Mouse (Mus musculus): ENCODE measurements around the gene Gabbr2.

The Gabbr2 gene

GRCm38 (mm10) chr4:46759838-46760237 lies 231.8 kb downstream of the Gabbr2 start:
- WGBS: 30% methylated on average over 1 of the region's 1 CpGs

DNA sequence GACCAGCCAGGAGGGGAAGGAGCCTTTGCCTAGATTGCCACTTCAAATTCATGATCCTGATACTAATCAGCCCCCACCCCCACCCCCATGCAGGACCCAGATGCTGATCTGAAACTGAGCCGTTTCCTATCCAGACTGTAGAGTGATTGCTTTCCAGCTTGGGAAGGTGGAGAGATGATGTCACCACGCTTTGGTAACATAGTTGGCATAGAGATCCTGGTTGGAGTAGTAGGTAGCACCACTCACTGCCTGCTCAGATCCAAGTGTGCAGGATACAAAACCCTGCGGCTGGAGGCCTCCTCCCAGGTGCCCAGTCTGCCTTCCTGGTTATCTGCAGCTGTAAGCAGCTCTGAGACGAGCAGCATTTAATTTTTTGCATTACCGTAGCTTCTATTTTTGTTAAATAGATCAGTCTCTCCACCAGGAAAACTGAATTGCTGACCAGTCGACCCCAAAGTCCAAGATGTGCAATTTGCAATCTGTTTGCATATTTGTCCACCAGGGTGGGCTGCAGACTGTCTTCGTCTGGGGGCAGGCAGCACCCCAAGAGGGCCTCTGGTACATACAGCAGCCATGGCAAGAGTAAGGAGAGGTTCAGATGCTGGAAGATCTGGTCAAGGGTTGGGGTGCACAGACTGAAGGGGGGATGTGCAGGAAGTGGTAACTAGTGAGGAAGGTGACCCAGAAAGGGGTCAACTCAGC lies 233.2 kb downstream of the Gabbr2 start:
- WGBS: 35% methylated on average over 7 of the region's 7 CpGs

DNA sequence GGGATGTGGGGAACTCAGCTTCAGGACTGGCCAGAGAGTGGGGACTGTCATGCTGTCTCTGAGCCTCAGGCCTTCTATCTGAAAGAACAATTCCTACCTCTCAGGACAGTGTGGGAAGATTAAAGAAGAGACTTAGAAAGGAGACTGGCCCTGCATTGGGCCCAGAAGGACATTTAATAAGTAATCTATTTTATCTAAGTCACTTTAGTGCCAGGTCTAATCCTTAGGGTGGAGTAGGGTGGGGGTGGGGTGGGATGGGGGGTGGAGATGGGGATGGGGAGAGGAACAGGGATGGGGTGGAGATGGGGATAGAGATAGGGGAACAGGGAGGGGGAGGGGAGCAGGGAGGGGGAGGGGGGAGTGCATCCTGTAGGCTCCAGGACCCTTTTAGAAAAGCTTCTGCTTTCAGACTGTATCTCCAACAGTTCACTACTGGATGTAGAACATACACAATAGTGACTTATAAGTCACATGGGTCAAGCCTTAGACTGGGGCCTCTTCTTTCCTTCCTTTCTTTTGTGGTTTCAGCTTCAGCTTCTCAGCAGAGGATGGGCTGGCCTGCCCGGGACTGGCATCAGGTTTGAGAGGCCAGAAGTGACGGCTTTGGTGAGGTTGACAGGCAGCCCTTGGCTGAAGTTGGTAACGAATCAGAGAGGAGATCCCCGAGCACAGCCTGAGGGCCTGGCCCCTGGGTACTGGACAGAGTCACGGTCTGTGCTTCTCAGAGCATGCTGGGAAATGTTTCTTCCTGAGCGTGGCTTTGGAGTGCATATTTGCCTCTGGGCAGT lies 237.1 kb downstream of the Gabbr2 start:
- 57% methylated on average over 6 of the region's 6 CpGs for WGBS

DNA sequence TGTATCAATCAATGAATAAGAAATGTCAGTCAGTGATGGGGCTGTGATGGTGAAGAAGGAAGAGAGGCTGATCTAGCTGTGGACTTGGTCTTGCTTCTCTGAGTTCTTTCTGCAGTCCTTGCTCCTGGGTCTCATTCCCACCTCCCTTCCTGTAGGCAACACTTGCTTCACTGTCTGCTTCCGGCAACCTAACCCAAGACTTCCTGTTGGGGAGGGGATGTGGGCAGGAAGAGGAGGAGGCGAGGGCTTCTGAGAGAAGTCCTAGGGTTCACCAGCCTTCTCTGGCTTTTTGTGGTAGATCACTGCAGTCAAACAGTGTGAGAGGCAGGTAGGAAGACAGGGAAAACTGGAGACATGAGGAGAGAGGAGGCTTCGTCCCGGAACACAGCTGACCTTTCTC lies 239.4 kb downstream of the Gabbr2 start:
- 64% methylated on average over 4 of the region's 4 CpGs for WGBS

DNA sequence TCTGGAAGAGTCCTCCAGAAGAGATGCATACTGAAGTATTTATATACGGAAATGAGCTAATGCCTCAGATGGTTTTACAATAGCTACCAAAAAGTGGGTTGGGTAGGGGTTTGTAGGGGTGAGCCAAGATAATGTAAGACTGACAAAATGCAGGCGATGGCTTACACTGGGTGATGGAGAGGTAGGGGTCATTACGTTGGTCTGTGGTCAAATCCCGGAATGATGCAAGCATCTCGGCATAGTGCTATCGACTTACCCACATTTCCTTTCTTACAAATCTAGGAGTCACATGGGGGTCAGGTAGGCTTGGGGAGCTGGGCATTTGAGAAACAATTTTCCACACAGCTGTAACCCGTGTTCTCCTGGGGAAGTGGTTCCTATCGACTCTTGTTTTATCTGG lies 242.7 kb downstream of the Gabbr2 start:
- 85% methylated on average over 8 of the region's 8 CpGs for WGBS

GRCm38 (mm10) chr4:46747007-46747746 lies 244.5 kb downstream of the Gabbr2 start:
- 33% methylated on average over 14 of the region's 14 CpGs for WGBS

DNA sequence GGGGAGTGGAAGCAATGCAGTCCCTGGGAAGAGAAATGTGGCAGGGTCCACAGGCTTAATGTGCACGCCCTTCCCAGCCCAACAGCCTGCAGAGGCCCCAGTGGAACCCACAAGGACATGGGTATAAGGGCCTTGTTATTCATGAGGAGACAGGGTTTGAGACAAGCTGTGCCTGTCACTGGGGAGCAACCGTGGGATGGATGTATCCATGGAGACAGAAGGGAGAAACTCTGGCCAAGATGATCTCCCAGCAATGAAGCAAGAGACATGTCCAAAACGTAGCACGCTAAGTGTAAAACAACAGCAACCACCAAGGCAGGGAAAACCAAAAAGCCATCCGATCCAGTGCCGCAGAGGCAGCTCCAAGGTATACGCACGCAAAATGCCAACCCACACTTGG lies 246.1 kb downstream of the Gabbr2 start:
- 58% methylated on average over 8 of the region's 8 CpGs for WGBS

GRCm38 (mm10) chr4:46744583-46745155 lies 247.0 kb downstream of the Gabbr2 start:
- WGBS: 58% methylated on average over 7 of the region's 7 CpGs

DNA sequence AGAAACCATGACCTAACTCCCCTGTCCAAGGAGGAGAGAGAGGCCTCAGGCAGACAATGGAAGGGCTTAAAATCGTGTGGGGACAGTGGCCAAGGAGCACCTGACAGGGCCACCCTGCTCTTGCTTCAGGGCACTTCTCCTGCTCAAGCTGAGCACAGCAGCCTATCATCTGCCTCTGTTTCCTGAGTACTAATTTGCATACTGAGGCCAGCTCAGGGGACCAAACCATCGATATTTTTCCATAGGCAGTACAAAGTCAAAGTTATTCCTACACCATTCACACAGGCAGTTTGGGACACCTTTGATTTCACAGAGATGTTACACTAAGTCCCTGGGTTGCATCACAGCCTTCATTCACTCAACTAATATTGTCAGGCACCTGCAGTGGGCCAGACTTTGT lies 249.1 kb downstream of the Gabbr2 start:
- WGBS: 27% methylated on average over 2 of the region's 2 CpGs

GRCm38 (mm10) chr4:46736910-46737511 lies 254.7 kb downstream of the Gabbr2 start:
- WGBS: 39% methylated on average over 9 of the region's 9 CpGs

DNA sequence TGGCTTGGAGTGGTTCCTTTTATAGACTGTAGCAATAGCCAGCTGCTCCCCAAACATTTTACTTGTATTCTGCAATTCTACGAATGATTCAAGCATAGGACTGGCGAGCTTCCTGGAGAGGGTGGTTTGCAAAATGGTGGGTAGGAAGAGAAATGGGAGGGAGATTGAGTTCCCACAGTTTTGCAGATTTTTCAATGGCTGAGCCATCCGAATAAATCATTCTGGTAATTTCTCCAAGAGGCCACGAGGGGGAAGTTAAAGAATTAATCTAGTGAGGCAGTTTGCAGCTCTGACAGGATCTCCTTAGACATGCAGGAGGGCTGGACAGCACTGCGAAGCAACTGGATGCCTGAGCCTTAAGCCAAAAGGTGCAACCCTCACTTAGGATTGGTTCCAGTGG lies 256.8 kb downstream of the Gabbr2 start:
- WGBS: 31% methylated on average over 5 of the region's 5 CpGs

- 34% methylated on average over 8 of the region's 8 CpGs for WGBS
Observed at GRCm38 (mm10) chr4:46731590-46731989, 260.1 kb downstream of the Gabbr2 start.

- WGBS: 50% methylated on average over 9 of the region's 9 CpGs
Observed at GRCm38 (mm10) chr4:46729306-46730042, 262.2 kb downstream of the Gabbr2 start.

DNA sequence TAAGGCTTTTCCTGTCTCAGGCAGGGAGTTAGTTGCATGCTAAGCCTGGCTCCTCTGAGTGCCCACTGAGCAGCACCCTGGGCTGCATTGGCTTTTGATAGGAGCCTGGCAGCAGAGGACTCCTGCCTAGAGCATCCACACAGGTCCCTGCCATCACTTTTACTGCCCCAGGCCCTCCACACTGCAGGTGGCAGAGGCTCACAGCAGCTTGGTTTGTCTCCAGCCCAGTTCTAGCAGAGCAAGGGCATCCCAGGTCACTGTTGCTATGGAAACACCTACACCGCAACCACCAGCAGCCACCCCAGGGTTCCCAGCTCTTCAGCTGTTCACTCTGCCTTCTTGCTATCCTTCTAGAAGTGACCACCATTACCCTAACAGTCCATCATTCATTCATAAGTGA lies 263.4 kb downstream of the Gabbr2 start:
- 5% methylated on average over 1 of the region's 1 CpGs for WGBS

DNA sequence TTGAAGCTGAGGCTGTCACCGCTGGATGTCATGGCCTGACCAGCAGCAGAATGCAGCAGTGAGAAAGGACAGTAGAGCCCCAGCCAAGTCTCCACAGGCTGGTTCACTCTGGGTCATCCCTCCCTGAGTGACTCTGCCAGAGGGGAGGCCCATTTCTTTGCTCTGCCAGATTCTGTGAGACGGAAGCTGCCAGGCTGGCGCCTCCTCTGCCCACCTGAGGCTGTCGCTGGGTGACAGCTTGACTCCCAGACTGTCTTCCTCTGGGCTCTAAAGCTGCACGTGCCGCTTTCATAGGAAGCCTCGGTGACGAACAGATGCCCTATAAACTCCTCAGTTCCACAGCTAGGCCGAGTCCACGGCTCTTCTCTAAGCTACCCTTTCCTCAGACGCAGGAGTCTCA lies 264.5 kb downstream of the Gabbr2 start:
- 37% methylated on average over 11 of the region's 11 CpGs for WGBS

DNA sequence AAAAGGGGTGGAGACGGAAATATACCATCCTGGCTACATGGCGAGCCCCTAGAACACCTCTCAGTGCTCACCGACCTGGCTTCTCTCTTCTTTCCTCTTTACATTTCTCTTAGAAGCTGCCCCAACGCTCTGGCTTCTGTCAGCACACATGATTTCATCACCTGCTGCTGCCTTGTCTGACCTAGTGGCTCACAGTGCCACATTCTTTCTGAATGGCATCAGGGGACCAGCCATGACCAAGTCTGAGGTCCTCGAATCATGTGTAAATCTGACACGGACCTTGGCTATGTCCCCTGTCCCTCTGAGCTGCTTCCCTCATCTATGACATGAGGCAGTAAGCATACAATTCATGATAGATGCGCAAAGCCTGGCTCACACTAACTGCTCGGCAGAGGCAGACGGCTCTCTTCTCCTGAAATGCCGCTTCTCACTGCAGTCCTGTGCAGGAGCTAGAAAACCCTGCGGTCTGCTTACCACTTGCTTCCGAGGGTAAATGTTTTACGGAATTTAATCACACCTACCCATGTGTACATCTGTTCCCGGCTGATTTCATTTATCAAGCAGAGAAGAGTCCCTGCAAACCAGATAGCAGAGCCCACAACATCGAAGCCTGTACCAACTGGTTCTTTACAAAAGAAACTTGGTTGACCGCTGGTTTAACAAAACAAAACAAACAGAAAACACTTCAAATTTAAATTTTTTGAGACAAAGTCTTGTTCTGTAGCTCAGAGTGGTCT lies 270.7 kb downstream of the Gabbr2 start:
- 73% methylated on average over 16 of the region's 16 CpGs for WGBS

- 83% methylated on average over 1 of the region's 1 CpGs for WGBS
Observed at GRCm38 (mm10) chr4:46720070-46720469, 271.6 kb downstream of the Gabbr2 start.

- WGBS: 62% methylated on average over 7 of the region's 7 CpGs
Observed at GRCm38 (mm10) chr4:46718624-46719023, 273.0 kb downstream of the Gabbr2 start.

DNA sequence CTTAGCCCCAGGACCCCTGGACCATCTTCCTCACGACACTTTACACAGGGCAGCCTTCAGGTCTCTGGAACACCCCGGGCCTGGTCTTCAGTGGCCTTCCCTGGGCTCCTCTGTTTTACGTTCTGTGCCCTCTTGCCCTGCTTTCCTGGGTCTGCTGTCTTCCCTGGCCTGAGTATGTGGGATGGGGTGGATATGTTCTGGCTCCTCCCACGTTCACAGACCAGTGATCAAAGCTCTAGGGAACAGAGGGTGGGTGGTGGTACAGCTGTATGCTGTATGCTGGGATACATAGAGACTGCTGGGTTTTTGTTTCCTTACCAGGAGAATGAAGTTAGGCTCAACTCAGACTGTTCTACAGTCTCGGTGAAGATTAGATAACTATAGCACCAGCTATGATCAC lies 274.5 kb downstream of the Gabbr2 start:
- WGBS: 45% methylated on average over 5 of the region's 5 CpGs

GRCm38 (mm10) chr4:46716361-46716760 lies 275.3 kb downstream of the Gabbr2 start:
- 25% methylated on average over 1 of the region's 1 CpGs for WGBS

All from cerebral cortex, adult 2 months (tissue).